Mouse (Mus musculus) heart, embryonic 12.5 days (tissue): ENCODE measurements at regions not wholly inside any gene's neighbourhood (a gene's known extent, or its start where the extent isn't known, plus 50 kb on each side); places are given as distances from the start of the nearest gene placed in this dataset.

Source experiments
- ATAC-seq: fragments of 200-750 bp; cut with Nextera tagmentation; 2 replicates; pipeline ENCODE4 v1.8.0; 2017; ENCODE audit warnings: moderate TSS enrichment, moderate library complexity; ENCODE audit not compliant: insufficient number of reproducible peaks, low FRiP score
- H3K27ac ChIP-seq: fragments of 300-500 bp; sonication (generic); 2 replicates; pipeline ENCODE4 v1.5.1; 2016; ENCODE audit warnings: mild to moderate bottlenecking, moderate library complexity; ENCODE audit not compliant: poor library complexity, severe bottlenecking
- H3K27me3 ChIP-seq: fragments of 300-500 bp; sonication (generic); replicated peaks from 2 replicates; pipeline ENCODE4 v1.6.1; 2016; ENCODE audit warnings: mild to moderate bottlenecking, moderate library complexity
- H3K36me3 ChIP-seq: fragments of 300-500 bp; sonication (generic); 2 replicates; pipeline ENCODE4 v1.6.1; 2016; ENCODE audit warnings: mild to moderate bottlenecking, moderate library complexity
- H3K4me1 ChIP-seq: fragments of 300-500 bp; sonication (generic); replicated peaks from 2 replicates; pipeline ENCODE4 v1.6.1; 2016; ENCODE audit warnings: mild to moderate bottlenecking
- H3K4me2 ChIP-seq: fragments of 300-500 bp; sonication (generic); 2 replicates; pipeline ENCODE4 v1.6.1; 2016; ENCODE audit warnings: mild to moderate bottlenecking, moderate library complexity
- H3K4me3 ChIP-seq: fragments of 300-500 bp; sonication (generic); 2 replicates; pipeline ENCODE4 v1.5.1; 2016; ENCODE audit warnings: mild to moderate bottlenecking
- H3K9ac ChIP-seq: fragments of 300-500 bp; sonication (generic); 2 replicates; pipeline ENCODE4 v1.6.1; 2016; ENCODE audit warnings: mild to moderate bottlenecking, moderate library complexity
- H3K9me3 ChIP-seq: fragments of 300-500 bp; sonication (generic); replicated peaks from 2 replicates; pipeline ENCODE4 v1.6.1; 2016; ENCODE audit warnings: mild to moderate bottlenecking, moderate library complexity
- WGBS: fragments of 180-500 bp; shearing (Covaris S2); methylation state at CpG from one replicate; pipeline ENCODE4 v1.1.7; 2016; 5-methylcytosine and 5-hydroxymethylcytosine counted together

DNA sequence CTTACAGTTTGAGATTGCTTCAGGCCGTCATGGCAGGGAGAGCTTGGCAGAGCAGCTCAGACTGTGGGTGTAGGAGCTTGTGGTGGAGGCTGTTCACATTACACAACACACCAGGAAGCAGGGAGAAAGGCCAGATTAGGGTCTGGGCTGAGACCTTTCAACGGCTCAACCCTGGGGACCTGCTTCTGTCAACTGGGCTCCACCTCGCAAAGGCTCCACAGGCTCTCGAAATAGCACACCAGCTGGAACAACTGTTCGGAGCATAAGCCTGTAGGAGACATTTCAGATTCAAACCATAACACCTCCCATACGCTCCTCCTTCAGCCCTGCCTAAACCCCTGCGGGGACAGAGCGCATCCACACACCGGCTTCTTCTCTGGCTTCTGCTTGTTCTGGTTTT, 161.2 kb downstream of the Etnk1 start:
- H3K9ac ChIP-seq, result no peak overlapping the region
- no peak for ATAC-seq
- H3K9me3 ChIP-seq, result no peaks in the 10 kb centered on the region
- H3K27ac ChIP-seq, result no peak overlapping the region
- peak overlapping the region; percentile 14; the same call in 1 of the 2 replicates for H3K4me2 ChIP-seq
- 43% methylated on average over 9 of the region's 9 CpGs for whole genome bisulfite sequencing
- H3K36me3 ChIP-seq, result no peaks in the 10 kb centered on the region
- H3K4me3 ChIP-seq, result no peak overlapping the region
- peaks cover 10% of the 10 kb centered on the region for H3K4me1 ChIP-seq
- no peaks in the 10 kb centered on the region for H3K27me3 ChIP-seq

DNA sequence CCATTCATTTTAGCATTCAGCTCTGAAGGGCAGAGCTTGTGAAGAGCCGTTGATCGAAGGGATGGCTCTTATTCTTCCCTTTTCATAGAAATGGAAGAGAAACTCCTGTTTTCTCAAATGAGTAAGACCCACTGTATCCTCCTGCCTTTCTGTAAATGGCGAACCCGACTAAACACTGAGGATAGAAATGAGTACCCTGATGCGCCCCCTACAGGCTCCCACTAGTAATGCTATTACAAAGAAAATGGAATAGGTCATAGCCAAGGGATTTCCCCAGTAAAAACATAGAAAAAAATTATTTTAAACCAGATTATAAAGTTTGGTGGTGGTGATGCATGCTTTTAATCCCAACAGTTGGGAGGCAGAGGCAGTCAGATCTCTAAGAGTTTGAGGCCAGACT, 162.1 kb downstream of the Etnk1 start:
- no peaks in the 10 kb centered on the region for H3K36me3 ChIP-seq
- WGBS, result 65% methylated on average over 5 of the region's 5 CpGs
- ATAC-seq, result no peak

DNA sequence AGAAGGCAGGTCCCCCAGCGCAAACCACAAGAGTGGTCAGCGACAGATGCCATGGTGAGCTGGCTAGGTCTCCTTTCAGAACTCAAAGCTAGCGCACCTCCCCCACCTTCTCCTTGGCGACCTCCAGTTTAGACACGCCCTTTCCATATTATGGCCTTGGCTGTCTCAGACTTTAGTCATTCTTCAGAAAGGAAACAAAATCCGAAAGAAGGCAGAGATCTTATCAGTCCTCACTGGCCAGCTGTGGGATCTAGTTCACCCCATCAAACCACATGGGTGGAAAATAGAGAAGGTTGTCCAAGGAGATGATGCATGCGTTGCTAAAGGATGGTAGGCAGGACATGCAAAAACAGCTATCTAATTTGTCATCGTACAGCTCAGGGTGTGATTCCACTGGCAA, 166.5 kb downstream of the Etnk1 start:
- Histone ChIP-seq H3K9ac (no peak overlapping the region), H3K27me3 (no peaks in the 10 kb centered on the region), H3K9me3 (no peaks in the 10 kb centered on the region), H3K36me3 (no peaks in the 10 kb centered on the region), H3K4me1 (no peaks in the 10 kb centered on the region), H3K4me3 (no peak overlapping the region), H3K4me2 (no peak overlapping the region), H3K27ac (no peak overlapping the region)
- 81% methylated on average over 8 of the region's 8 CpGs for WGBS
- ATAC-seq, result no peak

More for the DNA sequence above, 162.1 kb downstream of the Etnk1 start:
- H3K27ac ChIP-seq, result no peak overlapping the region
- H3K4me2 ChIP-seq, result no peak overlapping the region
- H3K4me3 ChIP-seq, result no peak overlapping the region
- H3K27me3 ChIP-seq, result no peaks in the 10 kb centered on the region
- no peaks in the 10 kb centered on the region for H3K9me3 ChIP-seq
- peaks cover 10% of the 10 kb centered on the region for H3K4me1 ChIP-seq
- no peak overlapping the region for H3K9ac ChIP-seq

DNA sequence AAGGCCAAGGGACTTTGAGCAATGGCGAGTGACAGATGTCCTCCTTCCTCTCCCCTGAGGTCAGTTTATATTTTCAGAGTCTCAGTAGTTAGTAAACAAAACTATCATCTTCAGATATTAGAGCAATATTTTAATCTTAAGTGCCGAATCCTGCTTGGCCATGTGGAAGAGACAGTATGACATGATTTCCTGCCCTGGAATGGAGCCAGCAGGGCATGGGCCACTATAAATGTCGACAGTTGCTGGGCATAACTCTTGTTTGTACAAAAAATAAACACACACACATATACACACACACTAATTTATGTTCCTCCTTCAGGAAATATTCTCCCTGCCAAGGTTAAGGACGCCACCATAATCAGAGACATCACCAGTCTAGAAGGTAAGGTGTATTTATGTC, 169.6 kb downstream of the Etnk1 start:
- no peaks in the 10 kb centered on the region for H3K4me1 ChIP-seq
- WGBS, result 74% methylated on average over 4 of the region's 4 CpGs

DNA sequence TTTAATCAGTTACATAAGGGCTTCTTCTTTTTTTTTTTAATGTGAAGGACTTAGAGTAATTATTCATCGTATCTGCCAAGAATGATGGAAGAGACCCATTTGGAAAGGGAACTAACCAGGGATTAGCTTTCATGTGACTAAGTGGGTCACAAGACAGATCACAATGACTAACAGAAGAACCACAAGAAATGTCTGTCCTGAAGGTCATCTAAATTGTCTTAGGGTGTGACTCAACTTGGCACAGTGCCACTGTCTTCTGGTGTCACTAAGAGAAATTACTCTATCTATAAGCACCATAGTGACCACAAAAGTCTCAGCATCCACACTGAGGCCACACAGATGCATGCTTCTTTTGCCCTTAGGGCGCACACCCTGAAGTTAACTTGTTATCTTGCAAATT, 182.0 kb downstream of the Etnk1 start:
- 88% methylated on average over 2 of the region's 2 CpGs for WGBS
- no peak overlapping the region for H3K9ac ChIP-seq

More for the DNA sequence above, 169.6 kb downstream of the Etnk1 start:
- H3K4me2 ChIP-seq, result no peak overlapping the region
- H3K9ac ChIP-seq, result no peak overlapping the region
- no peak overlapping the region for H3K4me3 ChIP-seq
- no peak for ATAC-seq
- H3K27me3 ChIP-seq, result no peaks in the 10 kb centered on the region
- H3K27ac ChIP-seq, result no peak overlapping the region
- H3K36me3 ChIP-seq, result no peaks in the 10 kb centered on the region
- H3K9me3 ChIP-seq, result no peaks in the 10 kb centered on the region

DNA sequence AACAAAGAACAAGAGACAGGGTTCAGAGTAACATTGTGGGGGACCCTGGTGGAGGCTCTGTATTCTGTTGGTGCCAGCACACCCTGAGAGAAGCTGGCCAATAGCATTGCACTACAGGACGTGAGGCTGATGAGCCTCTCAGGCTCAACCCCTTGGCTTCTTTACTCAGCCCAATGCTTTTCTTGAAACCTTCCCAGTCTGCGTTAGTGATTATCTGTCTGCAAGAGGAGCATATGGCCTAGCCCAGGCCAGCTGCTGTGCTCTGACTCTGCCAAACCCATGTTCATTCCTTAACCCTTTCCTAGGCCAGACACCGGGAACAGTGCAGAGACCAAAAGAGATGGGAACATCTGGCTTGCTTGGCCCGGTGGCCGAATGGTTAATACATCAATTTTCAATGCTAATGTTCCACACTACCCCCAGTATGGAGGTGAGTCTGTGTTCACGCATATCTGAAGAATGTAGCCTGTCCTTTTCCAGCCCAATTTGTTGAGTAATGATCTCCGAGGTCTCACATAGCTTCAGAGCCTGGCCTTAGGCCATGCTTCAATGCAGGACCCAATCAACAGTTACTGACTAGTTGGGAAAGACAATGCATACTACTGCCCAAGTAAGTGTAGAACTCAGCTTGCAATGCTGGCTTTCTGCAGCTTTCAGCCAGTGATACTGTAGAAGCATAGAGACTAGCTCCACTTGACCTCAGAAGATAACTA, 192.5 kb downstream of the Etnk1 start:
- Histone ChIP-seq H3K36me3 (no peaks in the 10 kb centered on the region), H3K27ac (no peak overlapping the region), H3K9me3 (peaks cover 6% of the 10 kb centered on the region; the same call in 1 of the 2 replicates), H3K27me3 (no peaks in the 10 kb centered on the region), H3K9ac (no peak overlapping the region), H3K4me1 (0 out of 2 replicates have a peak, but pooled peaks cover 7% of the 10 kb centered on the region), H3K4me2 (no peak overlapping the region), H3K4me3 (no peak overlapping the region)
- WGBS, result 69% methylated on average over 7 of the region's 7 CpGs
- no peak for ATAC-seq

More for the DNA sequence above, 182.0 kb downstream of the Etnk1 start:
- H3K9me3 ChIP-seq, result no peaks in the 10 kb centered on the region
- no peaks in the 10 kb centered on the region for H3K27me3 ChIP-seq
- H3K4me2 ChIP-seq, result no peak overlapping the region
- no peak overlapping the region for H3K4me3 ChIP-seq
- no peak overlapping the region for H3K27ac ChIP-seq
- H3K4me1 ChIP-seq, result no peaks in the 10 kb centered on the region
- no peak for ATAC-seq
- no peaks in the 10 kb centered on the region for H3K36me3 ChIP-seq

DNA sequence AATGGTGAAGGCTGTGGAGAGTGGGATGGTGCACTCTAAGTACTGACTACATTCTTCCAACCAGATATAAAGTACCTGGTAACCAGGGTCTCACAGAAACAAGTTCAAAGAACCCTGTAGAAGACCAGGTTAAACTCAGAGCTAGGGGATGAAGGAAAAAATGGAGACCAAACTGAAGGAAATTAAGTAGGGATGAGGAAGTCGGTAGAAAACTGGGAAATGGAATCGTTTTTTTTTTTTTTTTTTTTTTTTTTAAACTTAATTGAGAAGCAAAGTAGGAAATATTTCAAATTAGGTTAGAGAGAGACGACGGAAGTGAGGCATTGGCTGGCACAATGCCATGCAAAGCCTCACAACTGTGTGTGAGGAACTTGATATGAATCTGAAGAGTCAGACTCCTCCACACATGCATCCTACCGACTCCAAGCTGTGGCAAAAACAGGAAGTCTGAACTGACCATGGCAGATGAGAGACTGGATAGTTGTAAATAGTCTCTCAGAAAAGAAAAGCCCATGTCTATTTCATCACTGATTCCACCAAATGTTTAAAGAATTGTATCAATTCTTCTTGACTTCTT, 194.2 kb downstream of the Etnk1 start:
- peaks cover 8% of the 10 kb centered on the region; the same call in 1 of the 2 replicates for H3K9me3 ChIP-seq
- no peak overlapping the region for H3K9ac ChIP-seq
- H3K4me2 ChIP-seq, result no peak overlapping the region
- no peaks in the 10 kb centered on the region for H3K27me3 ChIP-seq
- WGBS, result 54% methylated on average over 5 of the region's 5 CpGs
- no peaks in the 10 kb centered on the region for H3K36me3 ChIP-seq
- H3K4me1 ChIP-seq, result 0 out of 2 replicates have a peak, but pooled peaks cover 7% of the 10 kb centered on the region
- ATAC-seq, result no peak
- H3K27ac ChIP-seq, result no peak overlapping the region
- no peak overlapping the region for H3K4me3 ChIP-seq

DNA sequence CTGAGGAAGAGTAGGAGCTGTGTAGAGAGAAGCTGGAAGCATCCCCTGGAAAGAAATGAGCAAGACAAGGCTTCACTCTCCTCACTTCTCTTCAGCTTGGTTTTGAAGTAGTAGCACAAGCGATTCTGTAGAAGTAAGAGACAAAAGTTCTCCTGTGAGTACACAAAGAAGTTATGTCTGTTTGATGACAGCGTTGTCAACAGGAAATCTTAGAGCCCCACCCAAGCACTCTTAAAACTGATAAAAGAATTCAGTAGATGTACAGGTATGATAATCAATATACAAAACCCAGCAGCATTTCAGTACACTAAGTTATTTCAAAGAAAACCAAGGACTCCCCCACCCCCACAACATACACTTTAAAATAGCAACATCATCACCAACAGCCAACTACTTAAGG, 194.9 kb downstream of the Etnk1 start:
- no peak for ATAC-seq
- Histone ChIP-seq H3K27ac (no peak overlapping the region), H3K4me3 (no peak overlapping the region), H3K27me3 (no peaks in the 10 kb centered on the region), H3K4me1 (peaks cover 8% of the 10 kb centered on the region), H3K36me3 (no peaks in the 10 kb centered on the region), H3K9ac (no peak overlapping the region), H3K9me3 (peaks cover 8% of the 10 kb centered on the region; the same call in 1 of the 2 replicates), H3K4me2 (no peak overlapping the region)
- 91% methylated on average over 2 of the region's 2 CpGs for WGBS

DNA sequence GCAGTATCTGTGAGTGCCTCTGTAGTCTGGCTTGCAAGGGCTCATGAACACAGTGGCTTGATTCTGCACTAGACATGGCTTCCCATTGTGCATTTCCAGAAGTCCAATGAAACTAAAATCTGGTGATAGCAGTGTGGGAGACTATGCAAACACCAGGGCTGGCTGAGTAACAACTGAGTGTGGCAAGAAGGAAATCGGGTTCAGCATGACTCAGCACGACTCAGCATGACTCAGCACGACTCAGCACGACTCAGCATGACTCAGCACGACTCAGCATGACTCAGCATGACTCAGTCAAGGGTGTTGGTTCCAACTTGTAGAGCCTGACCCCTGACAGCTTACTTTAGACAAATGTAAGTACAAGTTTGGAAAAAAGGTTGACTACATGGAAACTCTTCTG, 198.8 kb downstream of the Etnk1 start:
- H3K9me3 ChIP-seq, result 0 out of 2 replicates have a peak, but pooled peaks cover 3% of the 10 kb centered on the region
- no peak for ATAC-seq
- H3K27me3 ChIP-seq, result no peaks in the 10 kb centered on the region
- H3K4me2 ChIP-seq, result no peak overlapping the region
- H3K9ac ChIP-seq, result no peak overlapping the region
- H3K27ac ChIP-seq, result no peak overlapping the region
- peaks cover 15% of the 10 kb centered on the region for H3K4me1 ChIP-seq
- no peak overlapping the region for H3K4me3 ChIP-seq
- no peaks in the 10 kb centered on the region for H3K36me3 ChIP-seq
- 76% methylated on average over 5 of the region's 5 CpGs for WGBS

DNA sequence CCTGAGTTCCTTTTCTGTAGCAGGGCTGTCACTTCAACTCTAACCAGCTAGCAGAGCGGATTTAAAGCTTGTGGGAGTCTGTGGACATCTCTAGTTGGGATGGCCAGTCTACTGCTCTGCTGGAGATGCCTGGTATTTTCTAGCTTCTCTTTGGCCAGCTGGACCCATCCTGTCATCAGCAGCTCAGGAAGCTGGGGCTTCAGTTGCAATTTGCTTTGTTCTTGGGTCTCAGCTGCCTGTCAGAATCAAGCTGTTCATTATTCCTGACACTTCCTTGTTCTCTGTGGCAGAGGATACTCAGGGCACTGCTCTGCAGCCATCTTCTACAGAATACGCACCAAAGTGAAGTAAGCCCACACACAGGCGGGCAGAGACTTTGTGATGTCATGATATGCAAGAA, 200.8 kb downstream of the Etnk1 start:
- WGBS, result 40% methylated on average over 3 of the region's 3 CpGs
- Histone ChIP-seq H3K9me3 (0 out of 2 replicates have a peak, but pooled peaks cover 3% of the 10 kb centered on the region), H3K9ac (no peak overlapping the region), H3K36me3 (no peaks in the 10 kb centered on the region), H3K4me3 (no peak overlapping the region), H3K4me1 (peaks cover 15% of the 10 kb centered on the region), H3K27me3 (no peaks in the 10 kb centered on the region), H3K4me2 (peak overlapping the region; percentile 42), H3K27ac (peak overlapping the region; percentile 82)
- no peak for ATAC-seq

DNA sequence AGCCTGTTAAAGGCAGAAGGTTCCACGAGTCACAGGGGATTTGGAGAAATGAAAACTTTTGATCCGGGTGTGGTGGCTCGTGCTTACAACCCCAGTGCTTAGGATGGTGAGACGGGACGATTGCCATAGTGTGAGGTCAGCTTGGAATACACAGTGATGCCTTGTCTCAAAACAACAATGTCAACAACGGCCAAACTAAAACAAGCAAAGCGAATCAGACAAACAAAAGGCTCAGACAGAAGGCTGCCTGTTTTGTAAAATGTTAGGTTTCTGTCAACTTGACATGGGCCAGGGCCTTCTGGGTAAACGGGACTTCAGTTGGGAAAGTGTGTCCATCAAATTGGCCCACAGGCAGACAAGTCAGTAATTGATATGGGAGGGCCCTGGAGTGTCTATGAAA, 201.6 kb downstream of the Etnk1 start:
- Histone ChIP-seq H3K4me1 (peaks cover 15% of the 10 kb centered on the region), H3K9me3 (0 out of 2 replicates have a peak, but pooled peaks cover 3% of the 10 kb centered on the region), H3K9ac (no peak overlapping the region), H3K27ac (no peak overlapping the region), H3K27me3 (no peaks in the 10 kb centered on the region), H3K36me3 (no peaks in the 10 kb centered on the region), H3K4me3 (no peak overlapping the region), H3K4me2 (no peak overlapping the region)
- no peak for ATAC-seq
- WGBS, result 58% methylated on average over 8 of the region's 8 CpGs
